Mouse (Mus musculus) hindbrain, embryonic 13.5 days (tissue): ENCODE data around the gene Chpt1. TPM values are rescaled to one million over a fixed set of nuclear protein-coding genes. Genes with fewer than 3 reads are reported as not detected.
A peak's percentile ranks its signal among the peaks of the same experiment; 100 is the strongest.

Experiments
- ATAC-seq: fragments of 200-750 bp; cut with Nextera tagmentation; 2 replicates; pipeline ENCODE4 v1.8.0; 2017; ENCODE audit warnings: moderate TSS enrichment; ENCODE audit not compliant: low FRiP score
- H3K27ac ChIP-seq: fragments of 300-500 bp; sonication (generic); 2 replicates; pipeline ENCODE4 v1.5.1; 2015; ENCODE audit warnings: inconsistent platforms, mild to moderate bottlenecking, moderate library complexity
- H3K27me3 ChIP-seq: fragments of 300-500 bp; sonication (generic); 2 replicates; pipeline ENCODE4 v1.6.1; 2015; ENCODE audit warnings: mild to moderate bottlenecking, inconsistent platforms
- H3K36me3 ChIP-seq: fragments of 300-500 bp; sonication (generic); 2 replicates; pipeline ENCODE4 v1.6.1; 2015; ENCODE audit warnings: mild to moderate bottlenecking, inconsistent platforms
- H3K4me1 ChIP-seq: fragments of 300-500 bp; sonication (generic); replicated peaks from 2 replicates; pipeline ENCODE4 v1.6.1; 2015; ENCODE audit warnings: inconsistent platforms
- H3K4me2 ChIP-seq: fragments of 300-500 bp; sonication (generic); 2 replicates; pipeline ENCODE4 v1.6.1; 2015; ENCODE audit warnings: inconsistent platforms, mild to moderate bottlenecking, moderate library complexity
- H3K4me3 ChIP-seq: fragments of 300-500 bp; sonication (generic); 2 replicates; pipeline ENCODE4 v1.5.1; 2015; ENCODE audit warnings: mild to moderate bottlenecking, inconsistent platforms
- H3K9ac ChIP-seq: fragments of 300-500 bp; sonication (generic); 2 replicates; pipeline ENCODE4 v1.6.1; 2015; ENCODE audit warnings: mild to moderate bottlenecking, inconsistent platforms
- H3K9me3 ChIP-seq: fragments of 300-500 bp; sonication (generic); 2 replicates; pipeline ENCODE4 v1.6.1; 2016; ENCODE audit warnings: inconsistent platforms
- WGBS: fragments of 180-500 bp; shearing (Covaris S2); methylation state at CpG from one replicate; pipeline ENCODE4 v1.1.7; 2015; 5-methylcytosine and 5-hydroxymethylcytosine counted together
- polyA plus RNA-seq: library from polyadenylated mRNA; unstranded; fragments of >200 nt; fragmentation: Nextera tagmentation; extraction: Ambion mirVana; gene quantifications from 2 replicates; pipeline ENCODE4 v1.2.1, GENCODE M21; 2015

The Chpt1 gene
- polyA plus RNA-seq, 1 experiment from 2014 or later: 9.7 TPM

GRCm38 (mm10) chr10:88510503-88511271, 6.8 kb upstream of the Chpt1 start:
- Histone ChIP-seq H3K9me3 (no peaks in the 10 kb centered on the region), H3K4me2 (no peak overlapping the region), H3K36me3 (no peaks in the 10 kb centered on the region), H3K27ac (no peak overlapping the region), H3K4me1 (no peaks in the 10 kb centered on the region), H3K27me3 (no peaks in the 10 kb centered on the region), H3K9ac (no peak overlapping the region), H3K4me3 (no peak overlapping the region)
- 80% methylated on average over 12 of the region's 12 CpGs for WGBS
- ATAC-seq: no peak

DNA sequence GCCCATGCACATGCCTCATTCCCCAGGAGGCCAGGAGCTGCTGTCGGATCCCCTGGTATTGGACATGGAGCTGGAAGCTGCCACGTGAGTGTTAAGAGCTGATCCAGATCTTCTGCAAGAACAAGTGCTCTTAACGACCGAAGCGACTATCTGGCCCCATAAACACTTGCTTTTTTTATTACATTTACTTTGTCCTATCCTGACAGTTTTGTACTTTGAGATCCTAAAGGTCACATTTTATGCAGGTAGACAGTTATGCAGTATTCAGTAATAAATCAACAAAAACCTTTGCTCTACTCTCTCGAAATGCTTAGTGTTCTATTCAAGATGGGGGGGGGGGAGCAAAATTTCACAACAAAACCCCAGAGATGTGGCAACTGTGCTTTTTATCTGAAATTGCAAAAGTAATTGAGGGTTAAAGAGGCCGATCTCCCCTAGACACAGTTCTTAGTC, 3.8 kb upstream of the Chpt1 start:
- ATAC-seq: no peak
- Histone ChIP-seq H3K9me3 (no peaks in the 10 kb centered on the region), H3K27me3 (no peaks in the 10 kb centered on the region), H3K9ac (no peak overlapping the region), H3K27ac (no peak overlapping the region), H3K36me3 (no peaks in the 10 kb centered on the region), H3K4me1 (peaks cover 5% of the 10 kb centered on the region), H3K4me3 (no peak overlapping the region), H3K4me2 (no peak overlapping the region)
- WGBS: 88% methylated on average over 7 of the region's 7 CpGs

DNA sequence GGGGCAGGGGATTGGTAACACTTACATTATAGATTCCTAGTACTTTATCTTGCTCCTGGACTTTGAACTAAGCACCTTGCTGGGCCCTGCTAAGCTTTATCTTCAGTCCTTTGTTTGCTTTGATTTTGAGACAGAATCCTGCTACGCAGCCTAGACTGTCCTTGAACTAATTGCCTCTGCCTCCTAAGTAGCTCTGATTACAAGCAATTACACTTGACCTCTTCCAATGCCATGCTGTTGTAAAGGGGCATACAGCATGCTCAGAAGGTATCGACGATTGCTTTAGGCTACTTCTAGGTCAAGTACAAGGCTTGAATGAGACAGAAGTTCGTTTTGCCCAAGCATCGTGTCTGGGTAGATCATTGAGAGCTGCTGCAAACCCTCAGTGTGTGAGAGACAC, 1.4 kb upstream of the Chpt1 start:
- ATAC-seq: no peak
- Histone ChIP-seq H3K4me2 (no peak overlapping the region), H3K27me3 (no peaks in the 10 kb centered on the region), H3K27ac (no peak overlapping the region), H3K4me1 (peaks cover 21% of the 10 kb centered on the region), H3K4me3 (no peak overlapping the region), H3K9ac (no peak overlapping the region), H3K36me3 (no peaks in the 10 kb centered on the region), H3K9me3 (no peaks in the 10 kb centered on the region)
- WGBS: 72% methylated on average over 5 of the region's 5 CpGs

- Histone ChIP-seq H3K4me2 (0 out of 2 replicates have a peak overlapping the region, but pooled peaks have one; percentile 80), H3K9ac (no peak overlapping the region), H3K9me3 (no peaks in the 10 kb centered on the region), H3K36me3 (no peaks in the 10 kb centered on the region), H3K4me3 (peak overlapping the region; percentile 70), H3K27me3 (no peaks in the 10 kb centered on the region), H3K27ac (0 out of 2 replicates have a peak overlapping the region, but pooled peaks have one; percentile 18), H3K4me1 (peaks cover 21% of the 10 kb centered on the region)
- WGBS: 42% methylated on average over 3 of the region's 3 CpGs
- no peak for ATAC-seq
These were observed 608 bp upstream of the Chpt1 start for GRCm38 (mm10) chr10:88504481-88504880.

DNA sequence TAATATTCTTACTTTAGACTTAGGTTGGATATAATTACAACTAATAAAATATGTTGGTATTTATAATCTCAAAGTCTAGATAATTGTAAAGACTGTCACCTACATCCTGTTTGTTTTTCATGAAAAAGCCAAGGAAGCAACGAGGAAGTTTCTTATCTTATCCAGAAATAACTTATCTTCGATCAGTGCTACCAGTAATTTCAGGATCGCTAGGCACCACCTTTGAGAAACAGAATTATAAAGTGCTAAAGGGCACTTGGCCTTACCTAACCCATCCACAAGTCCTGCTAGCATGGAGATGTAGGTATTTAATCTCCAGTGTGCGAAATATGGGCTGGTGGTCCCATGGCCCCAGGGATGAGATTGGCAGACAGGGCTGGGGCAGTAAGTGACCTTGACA, 954 bp downstream of the Chpt1 start:
- Histone ChIP-seq H3K4me1 (peaks cover 21% of the 10 kb centered on the region), H3K36me3 (no peaks in the 10 kb centered on the region), H3K27me3 (no peaks in the 10 kb centered on the region), H3K9me3 (no peaks in the 10 kb centered on the region), H3K4me3 (peak overlapping the region; percentile 70), H3K9ac (peak overlapping the region; percentile 89), H3K4me2 (peak overlapping the region; percentile 80), H3K27ac (peak overlapping the region; percentile 87)
- WGBS: 60% methylated on average over 4 of the region's 4 CpGs
- no peak for ATAC-seq

GRCm38 (mm10) chr10:88501886-88502765, 1.7 kb downstream of the Chpt1 start:
- Histone ChIP-seq H3K4me3 (peak overlapping the region; percentile 70; the same call in 1 of the 2 replicates), H3K4me1 (peaks cover 21% of the 10 kb centered on the region), H3K9ac (peak overlapping the region; percentile 26; the same call in 1 of the 2 replicates), H3K36me3 (no peaks in the 10 kb centered on the region), H3K4me2 (peak overlapping the region; percentile 80), H3K9me3 (no peaks in the 10 kb centered on the region), H3K27me3 (no peaks in the 10 kb centered on the region), H3K27ac (no peak overlapping the region)
- WGBS: 69% methylated on average over 13 of the region's 13 CpGs
- no peak for ATAC-seq

DNA sequence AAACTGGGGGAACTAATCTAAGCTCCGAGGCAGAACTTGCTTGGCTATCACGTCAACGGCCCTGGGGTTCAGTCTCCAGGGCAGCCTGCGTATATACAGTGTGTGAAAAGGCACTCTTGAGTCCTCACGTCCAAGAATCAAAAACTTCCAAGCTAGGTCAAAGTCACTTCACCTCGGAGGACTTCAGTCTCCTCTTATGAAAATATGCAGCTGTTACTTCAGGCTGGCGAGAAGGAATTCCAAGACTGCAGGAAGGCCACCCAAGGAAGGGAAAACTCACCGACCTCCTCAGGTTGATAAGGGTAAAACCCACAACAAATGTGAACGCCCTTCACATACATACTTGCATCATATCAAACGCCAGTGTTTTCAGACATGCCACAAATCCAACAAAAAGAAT, 2.5 kb downstream of the Chpt1 start:
- Histone ChIP-seq H3K4me3 (no peak overlapping the region), H3K9me3 (no peaks in the 10 kb centered on the region), H3K9ac (no peak overlapping the region), H3K36me3 (no peaks in the 10 kb centered on the region), H3K4me2 (no peak overlapping the region; the same call in 1 of the 2 replicates), H3K4me1 (peaks cover 21% of the 10 kb centered on the region), H3K27ac (no peak overlapping the region), H3K27me3 (no peaks in the 10 kb centered on the region)
- WGBS: 85% methylated on average over 10 of the region's 10 CpGs
- ATAC-seq: no peak

- ATAC-seq: no peak
- Histone ChIP-seq H3K9me3 (no peaks in the 10 kb centered on the region), H3K4me2 (no peak overlapping the region), H3K4me3 (no peak overlapping the region), H3K4me1 (peaks cover 21% of the 10 kb centered on the region), H3K9ac (no peak overlapping the region), H3K27me3 (no peaks in the 10 kb centered on the region), H3K27ac (no peak overlapping the region), H3K36me3 (no peaks in the 10 kb centered on the region)
- WGBS: 63% methylated on average over 5 of the region's 5 CpGs
These were observed 3.9 kb downstream of the Chpt1 start for GRCm38 (mm10) chr10:88499993-88500392.

GRCm38 (mm10) chr10:88496864-88497564, 6.9 kb downstream of the Chpt1 start:
- no peak overlapping the region for H3K9ac ChIP-seq
- peaks cover 9% of the 10 kb centered on the region for H3K4me1 ChIP-seq
- WGBS: 73% methylated on average over 11 of the region's 11 CpGs
- no peak overlapping the region for H3K4me3 ChIP-seq
- no peak for ATAC-seq
- no peak overlapping the region for H3K4me2 ChIP-seq
- no peaks in the 10 kb centered on the region for H3K36me3 ChIP-seq
- no peaks in the 10 kb centered on the region for H3K9me3 ChIP-seq
- H3K27ac ChIP-seq: no peak overlapping the region
- no peaks in the 10 kb centered on the region for H3K27me3 ChIP-seq

- Histone ChIP-seq H3K27ac (no peak overlapping the region), H3K9me3 (no peaks in the 10 kb centered on the region), H3K9ac (no peak overlapping the region), H3K27me3 (no peaks in the 10 kb centered on the region), H3K4me2 (no peak overlapping the region), H3K4me3 (no peak overlapping the region), H3K36me3 (no peaks in the 10 kb centered on the region), H3K4me1 (no peaks in the 10 kb centered on the region)
- no peak for ATAC-seq
- 78% methylated on average over 4 of the region's 4 CpGs for WGBS
These were observed 8.8 kb downstream of the Chpt1 start for GRCm38 (mm10) chr10:88494959-88495587.

- Histone ChIP-seq H3K4me1 (no peaks in the 10 kb centered on the region), H3K4me3 (no peak overlapping the region), H3K9me3 (no peaks in the 10 kb centered on the region), H3K27ac (no peak overlapping the region), H3K4me2 (no peak overlapping the region), H3K9ac (no peak overlapping the region), H3K36me3 (no peaks in the 10 kb centered on the region), H3K27me3 (no peaks in the 10 kb centered on the region)
- ATAC-seq: no peak
- WGBS: 69% methylated on average over 8 of the region's 8 CpGs
These were observed 11.2 kb downstream of the Chpt1 start for GRCm38 (mm10) chr10:88492658-88493057.

DNA sequence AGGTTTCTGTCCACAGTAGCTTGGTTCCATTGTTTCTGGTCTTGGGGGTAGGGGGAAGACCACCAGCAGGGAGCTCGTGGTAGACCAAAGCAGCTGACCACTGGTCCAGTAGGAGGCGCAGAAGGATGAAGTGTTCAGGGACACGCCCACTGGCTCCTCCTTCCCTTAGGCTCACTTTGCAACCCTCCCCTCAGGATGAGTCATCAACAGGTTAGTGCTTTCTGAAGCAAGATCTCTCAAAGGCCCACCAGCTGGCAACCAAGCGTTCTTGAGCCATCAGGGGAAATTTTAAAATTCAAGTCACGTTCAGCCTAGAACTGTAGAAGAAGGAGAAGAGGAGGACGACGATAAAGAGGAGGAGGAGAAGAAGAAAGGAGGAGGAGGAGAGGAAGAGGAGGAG, 12.2 kb downstream of the Chpt1 start:
- ATAC-seq: no peak
- H3K4me3 ChIP-seq: no peak overlapping the region
- WGBS: 63% methylated on average over 7 of the region's 7 CpGs

More for the DNA sequence above, 12.2 kb downstream of the Chpt1 start:
- H3K9me3 ChIP-seq: no peaks in the 10 kb centered on the region
- no peaks in the 10 kb centered on the region for H3K36me3 ChIP-seq
- H3K27ac ChIP-seq: no peak overlapping the region
- no peak overlapping the region for H3K9ac ChIP-seq
- H3K27me3 ChIP-seq: no peaks in the 10 kb centered on the region
- no peaks in the 10 kb centered on the region for H3K4me1 ChIP-seq
- H3K4me2 ChIP-seq: no peak overlapping the region
